Mouse (Mus musculus) mature B cell (primary cell): ENCODE data around the gene Slamf9.

ENCODE experiments used
- in situ Hi-C: fragments of 300-500 bp; cut with MboI; formaldehyde crosslinking; loops from 2 replicates; pipeline ENCODE4 v1.14.3; 2019

The Slamf9 gene

GRCm38 (mm10) chr1:172489585-172490250, 14.6 kb downstream of the Slamf9 start:
- in situ Hi-C loops, result no loop called here

DNA sequence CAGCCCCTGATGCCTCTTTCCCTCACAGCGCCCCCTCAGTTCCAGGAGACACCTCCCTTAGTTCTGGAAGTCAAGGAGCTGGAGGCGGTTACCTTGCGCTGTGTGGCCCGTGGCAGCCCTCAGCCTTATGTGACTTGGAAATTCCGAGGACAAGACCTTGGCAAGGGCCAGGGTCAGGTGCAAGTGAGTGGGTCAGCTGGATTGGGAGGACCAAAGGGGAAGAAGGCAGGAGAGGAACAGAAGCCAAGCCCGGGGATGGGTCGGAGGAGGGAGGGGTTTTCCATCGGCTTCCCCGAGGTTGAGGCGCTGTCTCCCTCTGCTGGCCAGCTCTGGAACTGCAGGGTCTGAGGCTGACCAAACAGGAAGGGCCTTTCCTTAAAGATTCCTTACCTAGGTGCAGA, 15.1 kb downstream of the Slamf9 start:
- in situ Hi-C loops, result no loop called here

DNA sequence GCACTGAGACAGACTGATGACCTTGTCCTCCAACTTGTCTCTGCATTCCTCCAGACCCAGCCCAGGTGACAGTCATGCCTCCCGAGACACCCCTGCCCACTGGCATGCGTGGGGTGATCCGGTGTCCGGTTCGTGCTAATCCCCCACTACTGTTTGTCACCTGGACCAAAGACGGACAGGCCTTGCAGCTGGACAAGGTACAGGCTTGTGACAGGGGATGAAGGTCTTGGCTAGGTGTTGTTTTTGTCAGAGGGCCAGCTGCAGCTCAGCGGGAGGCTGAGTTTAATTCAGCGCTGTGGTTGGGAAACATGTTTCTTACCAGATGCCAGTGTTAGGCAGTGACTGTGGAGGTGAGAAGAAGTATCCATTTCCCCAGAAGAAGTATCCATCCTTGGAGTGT, 16.9 kb downstream of the Slamf9 start:
- in situ Hi-C loops, result no loop called here

GRCm38 (mm10) chr1:172493516-172493915, 18.4 kb downstream of the Slamf9 start:
- in situ Hi-C loops, result no loop called here

- in situ Hi-C loops, result no loop called here
These were observed 20.9 kb downstream of the Slamf9 start for GRCm38 (mm10) chr1:172496030-172496429.

DNA sequence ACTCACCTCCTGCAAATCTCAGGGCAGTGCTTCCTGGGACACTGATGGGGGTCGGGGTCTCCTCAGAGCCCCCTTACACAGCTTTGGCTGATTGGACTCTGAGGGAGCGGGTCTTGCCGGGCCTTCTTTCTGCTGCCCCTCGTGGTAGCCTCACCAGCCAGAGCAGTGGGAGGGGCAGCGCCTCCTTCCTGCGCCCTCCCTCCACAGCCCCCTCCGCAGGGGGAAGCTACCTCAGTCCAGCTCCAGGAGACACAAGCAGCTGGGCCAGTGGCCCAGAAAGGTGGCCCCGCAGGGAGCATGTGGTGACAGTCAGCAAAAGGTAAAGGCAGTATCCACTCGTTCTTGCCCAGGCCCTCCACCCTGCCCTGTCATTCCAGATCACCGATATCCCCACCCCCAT, 22.3 kb downstream of the Slamf9 start:
- in situ Hi-C loops, result no loop called here

DNA sequence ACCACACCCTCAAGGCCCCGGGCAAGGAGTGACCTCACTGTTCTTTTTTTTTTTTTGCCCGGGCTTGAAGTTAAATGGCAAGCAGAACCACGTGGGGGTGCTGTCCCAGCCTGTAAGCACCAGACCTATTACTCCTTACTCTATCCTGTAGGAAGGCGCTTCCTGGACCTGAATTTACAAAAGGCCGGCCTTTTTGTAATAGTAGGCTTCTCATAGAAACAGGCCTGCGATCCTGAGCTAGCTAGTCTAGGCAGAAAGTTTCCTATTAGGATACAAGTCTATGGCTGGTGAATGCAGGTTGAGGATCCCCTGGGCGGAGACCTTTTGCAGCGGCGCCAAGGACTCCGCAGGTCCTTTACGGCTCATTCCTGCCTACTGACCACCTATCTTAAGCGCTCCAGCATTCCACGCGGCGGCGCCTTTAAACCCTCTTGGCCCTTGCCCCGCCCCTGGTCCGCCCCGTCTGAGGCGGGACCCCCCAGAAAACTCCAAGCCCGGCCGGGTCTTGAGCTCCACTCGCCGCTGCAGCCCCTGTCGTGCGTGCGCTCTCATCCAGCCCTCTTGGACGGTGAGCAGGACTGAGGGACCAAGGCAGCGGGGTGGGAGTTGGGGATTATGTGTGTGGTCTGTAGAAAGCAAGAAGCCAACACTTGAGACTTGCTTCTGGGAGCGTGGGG, 24.7 kb downstream of the Slamf9 start, which contains the start of gene Tagln2:
TSS of gene Tagln2 (plus strand) at position 283 of the 677 bp plus-strand sequence.
- in situ Hi-C loops, result no loop called here

DNA sequence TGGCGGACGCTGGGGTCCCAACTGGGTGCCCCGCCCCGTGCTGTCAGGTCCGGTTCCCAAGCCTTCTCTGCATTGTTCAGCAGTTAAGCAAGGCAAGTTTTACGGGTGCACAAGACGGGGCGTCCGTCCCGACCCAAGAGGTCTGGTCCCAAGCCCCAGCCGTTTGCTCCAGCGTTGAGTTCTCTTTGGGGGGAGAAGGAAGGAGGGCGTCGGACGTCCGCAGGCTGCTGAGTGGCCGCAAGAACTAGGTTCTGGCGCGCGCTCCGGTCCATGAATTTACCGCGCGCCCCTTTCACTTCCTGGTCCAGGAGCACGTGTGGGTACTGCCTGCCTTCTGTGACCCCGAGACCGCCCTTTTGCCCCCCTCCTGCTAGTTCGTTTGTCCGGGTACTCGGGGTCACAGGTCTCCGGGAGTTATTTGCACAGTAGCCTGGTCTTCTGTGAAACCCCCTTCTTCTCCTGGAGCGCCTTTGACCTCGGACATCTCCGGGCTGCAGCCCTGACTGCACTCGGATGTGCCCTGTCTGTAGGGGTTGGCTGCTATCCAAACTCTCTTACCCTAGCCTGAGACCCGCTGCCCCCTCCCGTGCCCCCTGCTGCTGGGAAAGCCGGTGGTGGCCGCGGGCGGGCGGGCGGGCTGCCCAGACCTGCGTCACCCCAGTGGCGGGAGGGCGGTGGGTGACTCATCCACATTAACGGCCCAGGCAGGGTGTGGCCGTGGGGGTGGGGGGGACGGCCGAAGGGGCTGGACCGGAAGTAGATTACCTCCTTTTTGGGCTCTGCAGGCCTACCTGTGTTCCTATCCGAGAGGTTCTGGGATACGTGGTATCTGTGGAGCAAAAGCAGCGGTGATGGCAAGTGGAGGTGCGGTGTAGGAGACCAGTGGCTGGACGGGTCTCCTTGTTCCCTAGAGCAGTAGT, 25.6 kb downstream of the Slamf9 start:
- in situ Hi-C loops, result no loop called here

GRCm38 (mm10) chr1:172501371-172502144, 26.4 kb downstream of the Slamf9 start:
- in situ Hi-C loops, result no loop called here

DNA sequence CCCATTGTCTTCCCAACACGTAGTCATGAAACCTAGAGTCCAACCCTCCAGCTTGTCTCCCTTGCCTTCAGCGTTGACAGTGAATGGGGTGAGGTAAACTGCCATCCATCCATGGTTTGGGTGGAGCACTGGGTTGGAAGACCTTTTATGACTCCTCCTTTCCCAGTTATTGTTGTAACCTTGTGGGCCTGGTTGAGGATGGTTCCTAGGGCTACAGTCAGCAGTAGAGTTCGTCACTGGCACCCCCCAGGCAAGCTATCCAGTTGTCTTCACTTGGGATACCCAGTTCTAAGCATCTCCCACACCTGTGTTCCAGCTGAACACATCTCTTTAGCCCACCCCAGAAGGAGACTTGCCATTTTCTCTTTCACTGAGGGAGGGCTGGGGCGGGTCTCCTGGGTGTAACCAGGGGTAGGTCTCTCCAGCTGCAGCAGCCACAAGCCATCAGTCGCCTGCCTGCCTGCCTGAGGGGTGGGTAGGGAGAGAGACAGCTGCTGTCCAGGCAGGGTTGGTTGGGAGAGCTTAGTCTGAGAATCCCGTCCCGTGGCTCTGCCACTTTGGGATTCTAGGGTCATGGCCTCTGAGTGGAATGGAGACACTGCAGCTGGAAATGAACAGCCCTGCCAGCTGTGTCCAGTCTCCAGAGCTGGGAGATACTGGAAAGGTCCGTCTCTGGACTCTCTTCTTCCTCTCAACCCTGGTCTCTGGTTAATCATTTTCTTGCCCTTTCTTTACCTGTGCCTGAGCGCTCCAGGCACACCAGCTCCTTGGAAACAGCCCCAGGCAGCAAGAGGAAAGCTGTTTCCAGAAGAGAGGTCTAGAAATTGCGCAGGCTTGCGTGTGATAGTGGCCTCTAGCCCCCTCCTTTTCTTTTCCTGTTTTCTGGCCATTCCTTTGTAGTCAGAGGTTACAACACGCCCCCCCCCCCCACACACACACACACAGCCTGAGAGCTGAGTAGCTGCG, 27.3 kb downstream of the Slamf9 start:
- in situ Hi-C loops, result no loop called here

GRCm38 (mm10) chr1:172503111-172503997, 28.2 kb downstream of the Slamf9 start:
- in situ Hi-C loops, result no loop called here

- in situ Hi-C loops, result no loop called here
These were observed 29.6 kb downstream of the Slamf9 start for GRCm38 (mm10) chr1:172504756-172505155.

- in situ Hi-C loops, result no loop called here
These were observed 31.8 kb downstream of the Slamf9 start for GRCm38 (mm10) chr1:172507001-172507400.

DNA sequence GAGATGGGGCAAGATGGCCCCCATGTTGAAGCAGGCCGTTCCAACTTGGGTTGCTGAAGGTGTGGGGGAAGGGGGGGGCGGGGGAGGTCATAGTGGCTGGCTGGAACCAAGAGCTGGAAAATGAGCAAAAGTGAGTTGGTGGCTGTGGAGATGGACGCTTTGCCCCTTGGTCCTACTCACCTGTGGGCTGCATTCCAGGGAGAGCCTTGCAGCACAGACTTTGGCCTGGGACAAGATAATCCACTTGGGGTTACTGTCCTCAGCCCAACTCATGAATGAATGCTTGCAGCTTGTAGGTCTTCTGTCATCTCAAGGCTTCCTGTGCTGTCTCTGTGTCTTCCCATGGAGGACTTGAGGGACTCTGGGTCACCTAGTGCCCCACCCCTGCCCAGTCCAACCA, 32.5 kb downstream of the Slamf9 start:
- in situ Hi-C loops, result no loop called here

DNA sequence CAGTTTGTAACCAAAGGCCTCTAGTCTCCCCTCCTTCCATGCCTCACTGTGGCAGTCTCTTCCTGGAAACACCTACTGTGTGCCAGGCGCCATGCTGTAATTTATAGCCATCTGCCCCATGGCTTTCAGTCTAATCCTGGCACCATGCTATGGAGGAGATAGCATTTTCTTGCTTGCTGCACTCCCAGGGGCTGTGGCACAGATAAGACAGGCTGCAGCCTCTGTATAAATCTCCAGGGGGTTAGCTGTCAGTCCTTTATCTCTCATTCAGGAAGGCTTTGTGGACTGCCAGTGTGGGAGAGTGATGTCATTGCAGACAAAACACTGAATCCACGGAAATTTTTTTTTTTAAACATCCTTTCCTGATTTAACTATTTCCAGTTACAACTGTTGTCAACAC, 33.0 kb downstream of the Slamf9 start:
- in situ Hi-C loops, result no loop called here

GRCm38 (mm10) chr1:172509235-172509634, 34.1 kb downstream of the Slamf9 start:
- in situ Hi-C loops, result no loop called here

GRCm38 (mm10) chr1:172509983-172510382, 34.8 kb downstream of the Slamf9 start:
- in situ Hi-C loops, result no loop called here

- in situ Hi-C loops, result no loop called here
These were observed 35.3 kb downstream of the Slamf9 start for GRCm38 (mm10) chr1:172510421-172510972.

DNA sequence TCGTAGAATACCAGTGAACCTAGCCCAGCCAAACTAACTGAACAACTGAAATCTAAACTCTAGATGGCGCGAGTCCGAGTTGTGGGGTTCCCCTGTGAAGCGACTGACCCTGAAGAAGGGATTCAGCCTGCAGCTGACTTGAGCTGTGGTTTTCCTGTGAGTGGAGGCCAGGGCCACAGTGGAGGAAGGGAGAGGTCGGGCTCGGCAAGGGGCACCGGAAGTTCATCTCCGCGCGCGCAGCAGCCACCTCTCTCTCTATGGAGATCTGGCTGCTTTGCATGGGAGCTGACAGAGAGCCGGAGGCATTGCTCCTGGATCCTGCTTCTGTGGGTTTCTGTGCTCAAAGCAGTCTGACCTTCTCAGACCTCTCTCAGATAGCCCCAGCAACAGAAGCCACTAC, 37.8 kb downstream of the Slamf9 start:
- in situ Hi-C loops, result no loop called here
